Mouse (Mus musculus) forebrain, embryonic 13.5 days (tissue): ENCODE data around the gene Olfr209. TPM values are rescaled to one million over a fixed set of nuclear protein-coding genes. Genes with fewer than 3 reads are reported as not detected.
"Not testable (repeated sequence)": the region's sequence is repeated elsewhere in the genome, so short reads cannot be mapped to it uniquely, and the experiment has no call there.

Source experiments
- ATAC-seq: fragments of 200-750 bp; cut with Nextera tagmentation; 2 replicates; pipeline ENCODE4 v1.8.0; 2017
- H3K27ac ChIP-seq: fragments of 300-500 bp; sonication (generic); 2 replicates; pipeline ENCODE4 v1.5.1; 2015; ENCODE audit warnings: inconsistent platforms, mild to moderate bottlenecking, moderate library complexity
- H3K27me3 ChIP-seq: fragments of 300-500 bp; sonication (generic); 2 replicates; pipeline ENCODE4 v1.6.1; 2015; ENCODE audit warnings: mild to moderate bottlenecking, inconsistent platforms
- H3K36me3 ChIP-seq: fragments of 300-500 bp; sonication (generic); 2 replicates; pipeline ENCODE4 v1.6.1; 2015; ENCODE audit warnings: mild to moderate bottlenecking, inconsistent platforms; ENCODE audit not compliant: poor library complexity, severe bottlenecking
- H3K4me1 ChIP-seq: fragments of 300-500 bp; sonication (generic); 2 replicates; pipeline ENCODE4 v1.6.1; 2015; ENCODE audit warnings: inconsistent platforms
- H3K4me2 ChIP-seq: fragments of 300-500 bp; sonication (generic); 2 replicates; pipeline ENCODE4 v1.6.1; 2015; ENCODE audit warnings: inconsistent platforms, mild to moderate bottlenecking, moderate library complexity
- H3K4me3 ChIP-seq: fragments of 300-500 bp; sonication (generic); 2 replicates; pipeline ENCODE4 v1.5.1; 2015; ENCODE audit warnings: mild to moderate bottlenecking, inconsistent platforms
- H3K9ac ChIP-seq: fragments of 300-500 bp; sonication (generic); 2 replicates; pipeline ENCODE4 v1.6.1; 2015; ENCODE audit warnings: mild to moderate bottlenecking, inconsistent platforms
- H3K9me3 ChIP-seq: fragments of 300-500 bp; sonication (generic); replicated peaks from 2 replicates; pipeline ENCODE4 v1.6.1; 2016; ENCODE audit warnings: inconsistent platforms
- WGBS: fragments of 180-500 bp; shearing (Covaris S2); methylation state at CpG from one replicate; pipeline ENCODE4 v1.1.7; 2015; 5-methylcytosine and 5-hydroxymethylcytosine counted together
- polyA plus RNA-seq: library from polyadenylated mRNA; unstranded; fragments of >200 nt; fragmentation: Nextera tagmentation; extraction: Ambion mirVana; gene quantifications from 2 replicates; pipeline ENCODE4 v1.2.1, GENCODE M21; 2015

Olfr209 gene
- not detected in 2 replicates for polyA plus RNA-seq

- H3K9ac ChIP-seq = no peak within 1 kb of the TSS
- H3K27me3 ChIP-seq = no peaks in the 10 kb centered on the region
- WGBS = 76% methylated on average over 2 of the region's 2 CpGs
- H3K9me3 ChIP-seq = no peaks in the 10 kb centered on the region
- H3K4me2 ChIP-seq = no peak within 1 kb of the TSS
- no peak for ATAC-seq
- H3K4me1 ChIP-seq = no peaks in the 10 kb centered on the region
- no peaks in the 10 kb centered on the region for H3K36me3 ChIP-seq
- no peak within 1 kb of the TSS for H3K27ac ChIP-seq
- no peak within 1 kb of the TSS for H3K4me3 ChIP-seq
These were observed at the start of gene Olfr209 for GRCm38 (mm10) chr16:59363893-59364292. Gene Olfr209, minus strand, starts transcription at chr16:59363993.

- 67% methylated on average over 4 of the region's 4 CpGs for WGBS
These were observed 49.7 kb upstream of the Olfr209 start for GRCm38 (mm10) chr16:59413475-59413874.

GRCm38 (mm10) chr16:59409800-59410199, 46.0 kb upstream of the Olfr209 start:
- no peak overlapping the region for H3K4me3 ChIP-seq
- H3K27ac ChIP-seq = no peak overlapping the region
- 0 out of 2 replicates have a peak, but pooled peaks cover 4% of the 10 kb centered on the region for H3K4me1 ChIP-seq
- ATAC-seq = no peak
- H3K4me2 ChIP-seq = no peak overlapping the region
- H3K27me3 ChIP-seq = no peaks in the 10 kb centered on the region
- 68% methylated on average over 2 of the region's 2 CpGs for WGBS
- H3K9ac ChIP-seq = no peak overlapping the region
- no peaks in the 10 kb centered on the region for H3K9me3 ChIP-seq
- H3K36me3 ChIP-seq = no peaks in the 10 kb centered on the region

More at GRCm38 (mm10) chr16:59413475-59413874, 49.7 kb upstream of the Olfr209 start:
- Histone ChIP-seq H3K27me3 (no peaks in the 10 kb centered on the region), H3K4me3 (no peak overlapping the region), H3K36me3 (no peaks in the 10 kb centered on the region), H3K27ac (no peak overlapping the region), H3K9me3 (no peaks in the 10 kb centered on the region), H3K4me2 (no peak overlapping the region), H3K9ac (no peak overlapping the region), H3K4me1 (0 out of 2 replicates have a peak, but pooled peaks cover 4% of the 10 kb centered on the region)
- peak; percentile 51; the same call in 1 of the 2 replicates for ATAC-seq

GRCm38 (mm10) chr16:59409341-59409748, 45.6 kb upstream of the Olfr209 start:
- ATAC-seq = no peak
- Histone ChIP-seq H3K4me2 (no peak overlapping the region), H3K27ac (no peak overlapping the region), H3K36me3 (no peaks in the 10 kb centered on the region), H3K4me3 (no peak overlapping the region), H3K9me3 (no peaks in the 10 kb centered on the region), H3K4me1 (0 out of 2 replicates have a peak, but pooled peaks cover 4% of the 10 kb centered on the region), H3K9ac (no peak overlapping the region), H3K27me3 (no peaks in the 10 kb centered on the region)
- WGBS = 54% methylated on average over 15 of the region's 15 CpGs

GRCm38 (mm10) chr16:59407032-59407431, 43.2 kb upstream of the Olfr209 start, which contains the start of gene Gabrr3:
Gene Gabrr3, plus strand, starts transcription at chr16:59407332.
- no peak within 1 kb of the TSS for H3K4me2 ChIP-seq
- ATAC-seq = no peak
- no peak within 1 kb of the TSS for H3K9ac ChIP-seq
- H3K9me3 ChIP-seq = no peaks in the 10 kb centered on the region
- H3K36me3 ChIP-seq = no peaks in the 10 kb centered on the region
- WGBS = 40% methylated on average over 5 of the region's 5 CpGs
- no peaks in the 10 kb centered on the region for H3K27me3 ChIP-seq
- no peak within 1 kb of the TSS for H3K4me3 ChIP-seq
- 0 out of 2 replicates have a peak, but pooled peaks cover 4% of the 10 kb centered on the region for H3K4me1 ChIP-seq
- H3K27ac ChIP-seq = no peak within 1 kb of the TSS

GRCm38 (mm10) chr16:59404798-59405197, 41.0 kb upstream of the Olfr209 start:
- no peak overlapping the region for H3K4me2 ChIP-seq
- no peaks in the 10 kb centered on the region for H3K9me3 ChIP-seq
- H3K4me3 ChIP-seq = no peak overlapping the region
- H3K4me1 ChIP-seq = 0 out of 2 replicates have a peak, but pooled peaks cover 4% of the 10 kb centered on the region
- ATAC-seq = no peak
- WGBS = 83% methylated on average over 9 of the region's 9 CpGs
- H3K9ac ChIP-seq = no peak overlapping the region
- H3K27me3 ChIP-seq = no peaks in the 10 kb centered on the region
- H3K27ac ChIP-seq = no peak overlapping the region
- no peaks in the 10 kb centered on the region for H3K36me3 ChIP-seq

GRCm38 (mm10) chr16:59403684-59404083, 39.9 kb upstream of the Olfr209 start:
- Histone ChIP-seq H3K36me3 (no peaks in the 10 kb centered on the region), H3K4me1 (no peaks in the 10 kb centered on the region), H3K4me3 (no peak overlapping the region), H3K9me3 (no peaks in the 10 kb centered on the region), H3K4me2 (no peak overlapping the region), H3K9ac (no peak overlapping the region), H3K27ac (no peak overlapping the region), H3K27me3 (no peaks in the 10 kb centered on the region)
- WGBS = 22% methylated on average over 4 of the region's 4 CpGs
- peak; percentile 91 for ATAC-seq

- H3K36me3 ChIP-seq = no peaks in the 10 kb centered on the region
- no peaks in the 10 kb centered on the region for H3K27me3 ChIP-seq
- 88% methylated on average over 4 of the region's 4 CpGs for WGBS
- no peak overlapping the region for H3K4me3 ChIP-seq
- H3K4me2 ChIP-seq = no peak overlapping the region
- H3K9ac ChIP-seq = no peak overlapping the region
- no peaks in the 10 kb centered on the region for H3K9me3 ChIP-seq
- H3K27ac ChIP-seq = no peak overlapping the region
- H3K4me1 ChIP-seq = no peaks in the 10 kb centered on the region
- ATAC-seq = peak; percentile 13; the same call in 1 of the 2 replicates
These were observed 38.2 kb upstream of the Olfr209 start for GRCm38 (mm10) chr16:59401985-59402384.

- no peak overlapping the region for H3K4me3 ChIP-seq
- no peaks in the 10 kb centered on the region for H3K9me3 ChIP-seq
- no peak overlapping the region for H3K27ac ChIP-seq
- no peak for ATAC-seq
- no peaks in the 10 kb centered on the region for H3K36me3 ChIP-seq
- H3K4me2 ChIP-seq = no peak overlapping the region
- no peaks in the 10 kb centered on the region for H3K27me3 ChIP-seq
- no peaks in the 10 kb centered on the region for H3K4me1 ChIP-seq
- WGBS = 76% methylated on average over 7 of the region's 7 CpGs
- H3K9ac ChIP-seq = no peak overlapping the region
These were observed 37.3 kb upstream of the Olfr209 start for GRCm38 (mm10) chr16:59401102-59401501.

GRCm38 (mm10) chr16:59393300-59393699, 29.5 kb upstream of the Olfr209 start:
- Histone ChIP-seq H3K9ac (no peak overlapping the region), H3K27ac (no peak overlapping the region), H3K27me3 (no peaks in the 10 kb centered on the region), H3K36me3 (no peaks in the 10 kb centered on the region), H3K4me1 (no peaks in the 10 kb centered on the region), H3K4me3 (no peak overlapping the region), H3K9me3 (no peaks in the 10 kb centered on the region), H3K4me2 (no peak overlapping the region)
- WGBS = 83% methylated on average over 3 of the region's 3 CpGs
- peak; percentile 63 for ATAC-seq

GRCm38 (mm10) chr16:59349146-59349545, 14.6 kb downstream of the Olfr209 start, which contains the start of gene Olfr206:
Gene Olfr206, minus strand, starts transcription at chr16:59349246.
- no peak for ATAC-seq
- Histone ChIP-seq H3K9ac (no peak within 1 kb of the TSS), H3K27ac (no peak within 1 kb of the TSS), H3K36me3 (no peaks in the 10 kb centered on the region), H3K9me3 (no peaks in the 10 kb centered on the region), H3K4me3 (no peak within 1 kb of the TSS), H3K4me2 (no peak within 1 kb of the TSS), H3K4me1 (no peaks in the 10 kb centered on the region), H3K27me3 (no peaks in the 10 kb centered on the region)
- WGBS = 89% methylated on average over 1 of the region's 1 CpGs

GRCm38 (mm10) chr16:59331038-59331437, 32.8 kb downstream of the Olfr209 start, which contains the start of gene Olfr205:
Gene Olfr205, minus strand, starts transcription at chr16:59331138.
- Histone ChIP-seq H3K9me3 (0 out of 2 replicates have a peak, but pooled peaks cover 3% of the 10 kb centered on the region), H3K36me3 (no peaks in the 10 kb centered on the region), H3K27me3 (no peaks in the 10 kb centered on the region), H3K9ac (no peak within 1 kb of the TSS), H3K4me2 (no peak within 1 kb of the TSS), H3K4me3 (no peak within 1 kb of the TSS), H3K4me1 (no peaks in the 10 kb centered on the region), H3K27ac (no peak within 1 kb of the TSS)
- no peak for ATAC-seq

- not testable (repeated sequence) for H3K27me3 ChIP-seq, H3K9me3 ChIP-seq, H3K4me3 ChIP-seq, H3K4me1 ChIP-seq, H3K27ac ChIP-seq, H3K36me3 ChIP-seq, H3K4me2 ChIP-seq, ATAC-seq, H3K9ac ChIP-seq
- WGBS = 48% methylated on average over 1 of the region's 1 CpGs
These were observed 40.5 kb downstream of the Olfr209 start for GRCm38 (mm10) chr16:59323262-59323661.
